Mouse (Mus musculus) urinary bladder, postnatal 25 days (tissue): ENCODE results near the gene Rab10.
A peak's percentile ranks its signal among the peaks of the same experiment; 100 is the strongest.

Experiments
- DNase-seq: peaks from one replicate; pipeline ENCODE4 v3.0.0; 2022; ENCODE audit warnings: low spot score

The Rab10 gene

DNA sequence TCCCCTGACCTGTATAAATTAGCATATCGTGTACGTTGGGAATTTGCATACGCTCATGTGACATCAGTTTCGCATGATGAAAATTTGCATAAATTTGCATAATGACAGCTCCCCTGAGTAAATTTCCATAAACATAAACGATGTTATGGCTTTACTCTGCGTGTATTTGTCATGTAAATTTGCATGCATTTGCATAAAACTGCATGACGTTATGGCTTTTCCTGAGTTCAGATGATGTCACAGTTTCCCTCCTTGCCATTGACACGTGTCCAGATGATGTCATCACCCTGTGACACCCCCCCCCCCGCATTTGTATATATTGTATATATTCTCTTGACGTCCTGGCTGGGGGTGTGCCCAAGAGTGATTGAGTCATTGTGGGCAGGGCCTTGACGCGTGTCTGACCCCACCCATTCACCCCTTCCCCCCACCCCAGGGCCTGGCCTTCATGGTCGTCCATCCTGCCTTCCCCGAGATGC lies 73.6 kb downstream of the Rab10 start:
- DNase-seq, result no peak

DNA sequence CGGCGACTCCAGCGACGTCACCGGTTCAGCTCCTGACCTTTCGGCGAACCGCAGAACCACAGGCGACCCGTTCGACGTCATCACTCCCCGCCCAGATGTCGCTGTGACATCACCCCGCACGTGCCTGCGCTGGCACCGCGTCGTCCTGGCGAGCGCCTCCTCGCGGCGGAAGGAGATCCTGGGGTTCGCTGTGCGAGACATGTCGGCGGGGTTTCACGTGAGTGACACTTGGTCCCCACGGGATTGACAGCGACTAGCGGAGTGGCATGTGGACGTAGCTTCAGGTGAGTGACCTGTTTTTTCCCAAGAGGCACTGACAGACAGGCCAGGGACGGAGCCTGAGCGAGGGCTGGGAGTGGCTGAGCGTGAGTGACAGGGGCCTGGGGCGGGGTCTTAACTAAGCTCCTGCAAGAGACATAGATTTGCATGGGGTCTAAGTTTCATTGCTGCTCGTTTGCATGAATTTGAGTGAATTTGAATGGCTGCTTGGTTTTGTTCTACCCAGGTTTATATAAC lies 74.1 kb downstream of the Rab10 start:
- DNase-seq, result peak; percentile 95

DNA sequence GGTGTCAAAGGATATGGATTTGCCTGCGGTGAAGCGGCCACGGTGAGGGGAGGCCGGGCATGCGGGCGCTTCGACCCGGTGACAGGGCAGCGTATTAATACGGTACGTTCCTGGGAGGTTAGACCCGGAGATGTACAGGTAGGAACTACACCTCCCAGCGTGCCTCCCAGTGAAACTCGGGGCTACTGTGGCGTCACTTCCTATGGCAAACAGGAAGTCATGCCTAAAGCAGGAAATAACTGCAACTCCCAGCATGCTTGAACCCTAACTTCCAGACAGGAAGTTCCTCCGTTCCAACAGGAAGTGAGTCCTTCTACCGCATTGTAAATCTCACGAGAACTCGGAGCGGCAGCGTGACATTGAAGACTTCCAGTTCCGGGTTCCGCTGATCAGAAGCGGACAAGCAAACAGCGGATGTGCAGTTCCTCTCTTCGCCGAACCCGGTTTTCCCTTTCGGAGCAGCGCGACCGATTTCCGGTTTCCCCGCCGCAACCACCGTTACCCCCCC lies 74.6 kb downstream of the Rab10 start:
- peak; percentile 66 for DNase-seq

DNA sequence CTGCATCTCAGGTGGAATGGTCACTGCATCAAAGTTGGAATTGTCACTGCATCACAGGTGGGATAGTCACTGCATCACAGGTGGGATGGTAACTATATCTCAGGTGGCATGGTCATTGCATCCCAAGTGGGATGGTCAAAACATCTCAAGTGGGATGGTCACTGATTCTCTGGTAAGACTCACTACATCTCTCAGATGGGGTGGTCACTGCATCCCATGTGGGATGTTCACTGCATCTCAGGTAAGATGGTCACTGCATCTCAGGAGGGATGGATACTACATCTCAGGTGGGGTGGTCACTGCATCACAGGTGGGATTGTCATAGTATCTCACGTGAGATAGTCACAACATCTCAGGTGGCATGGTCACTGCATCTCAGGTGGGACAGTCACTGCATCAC lies 75.7 kb downstream of the Rab10 start:
- no peak for DNase-seq

DNA sequence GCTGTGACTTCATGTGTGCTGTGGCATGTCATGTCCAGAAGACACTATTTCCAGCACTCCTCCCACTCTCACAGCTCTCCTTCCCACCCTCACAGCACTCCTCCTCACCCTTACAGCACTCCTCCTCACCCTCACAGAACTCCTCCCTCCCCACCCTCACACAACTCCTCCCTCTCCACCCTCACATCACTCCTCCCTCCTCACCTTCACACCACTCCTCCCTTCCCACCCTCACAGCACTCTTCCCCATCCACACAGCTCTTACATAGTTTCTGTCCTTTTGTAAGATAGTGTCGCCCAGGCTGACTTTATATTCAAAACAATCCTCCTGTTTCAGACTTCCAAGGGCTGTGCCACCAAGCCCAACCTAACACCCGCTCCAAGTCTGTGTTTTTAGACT lies 86.4 kb downstream of the Rab10 start:
- DNase-seq, result no peak

DNA sequence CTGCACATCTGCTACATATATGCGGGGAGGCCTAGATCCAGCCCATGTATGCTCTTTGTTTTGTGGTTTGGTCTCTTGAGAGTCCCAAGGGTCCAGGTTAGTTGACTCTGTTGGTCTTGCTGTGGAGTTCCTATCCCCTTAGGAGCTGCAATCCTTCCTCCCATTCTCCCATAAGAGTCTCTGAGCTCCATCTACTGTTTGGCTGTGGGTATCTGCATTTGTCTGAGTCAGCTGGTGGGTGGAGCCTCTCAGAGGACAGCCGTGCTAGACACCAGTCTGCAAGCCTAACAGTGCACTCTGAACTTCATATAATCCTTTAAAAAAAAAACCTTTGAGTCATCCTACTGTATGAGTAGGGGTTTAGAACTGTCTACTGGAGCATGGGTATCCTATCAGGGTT lies 99.6 kb downstream of the Rab10 start:
- DNase-seq, result no peak

DNA sequence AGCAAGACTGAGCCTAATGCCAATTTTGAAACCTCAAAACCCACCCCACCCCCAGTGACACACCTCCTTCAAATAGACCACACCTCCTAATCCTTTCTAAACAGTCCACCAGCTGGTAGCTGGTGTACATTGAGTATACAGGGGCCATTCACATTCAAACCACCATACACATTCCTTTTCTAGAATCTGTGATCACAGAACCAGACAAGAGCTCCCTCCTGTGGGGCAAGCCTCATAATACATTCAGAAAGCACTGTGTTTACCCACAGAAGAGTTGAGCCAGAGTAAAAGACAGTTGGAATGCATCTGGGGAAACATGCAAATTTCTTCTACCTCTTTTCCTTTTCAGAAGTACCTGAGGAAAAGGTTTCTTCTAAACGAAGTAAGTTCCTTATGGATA lies 100.6 kb downstream of the Rab10 start:
- no peak for DNase-seq
